Mouse (Mus musculus) layer of hippocampus, postnatal 14 days (tissue): Measurements from ENCODE around the gene AC141477.1. TPM values are rescaled to one million over a fixed set of nuclear protein-coding genes. Genes with fewer than 3 reads are reported as not detected.

Experiments
- DNase-seq, 2 experiments: peaks; one replicate each; pipeline ENCODE4 v3.0.0; 2021 to 2022; ENCODE audit warnings: low spot score in 2 of 2, mixed read lengths in 1 of 2
- long read RNA-seq, 2 experiments: library from polyadenylated mRNA; stranded (forward); transcript quantifications; one replicate each; pipeline ENCODE4 v2.0.0; 2021
- total RNA-seq, 2 experiments: library from RNA; stranded (reverse); gene quantifications; 2 replicates each; pipeline ENCODE4 v1.2.3; 2021

The AC141477.1 gene
- not detected for total RNA-seq
- long read RNA-seq, experiment 1: 0 reads
- long read RNA-seq, experiment 2: 0 reads

DNA sequence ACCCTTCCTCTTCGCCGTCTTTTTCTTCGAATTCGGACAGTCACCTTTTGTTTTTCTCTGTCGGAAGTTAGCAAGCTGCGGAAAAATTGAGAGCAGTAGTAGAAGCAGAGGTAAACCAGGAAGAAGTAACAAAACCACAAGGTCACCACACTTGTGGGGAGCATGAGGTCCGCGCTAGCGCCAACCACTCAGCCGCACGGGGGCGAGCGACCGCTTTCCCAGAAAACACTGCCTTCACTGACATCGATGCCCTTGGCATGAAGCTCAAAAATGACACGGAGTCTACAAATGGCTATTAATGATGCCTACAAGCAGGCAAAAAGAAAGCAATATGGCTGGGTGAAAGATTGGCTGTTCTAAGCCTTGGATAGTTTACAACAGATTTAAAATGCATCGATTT is at the start of gene AC141477.1:
TSS of gene AC141477.1 (minus strand) at position 164 of the 400 bp plus-strand sequence.
- no peak for DNase-seq

DNA sequence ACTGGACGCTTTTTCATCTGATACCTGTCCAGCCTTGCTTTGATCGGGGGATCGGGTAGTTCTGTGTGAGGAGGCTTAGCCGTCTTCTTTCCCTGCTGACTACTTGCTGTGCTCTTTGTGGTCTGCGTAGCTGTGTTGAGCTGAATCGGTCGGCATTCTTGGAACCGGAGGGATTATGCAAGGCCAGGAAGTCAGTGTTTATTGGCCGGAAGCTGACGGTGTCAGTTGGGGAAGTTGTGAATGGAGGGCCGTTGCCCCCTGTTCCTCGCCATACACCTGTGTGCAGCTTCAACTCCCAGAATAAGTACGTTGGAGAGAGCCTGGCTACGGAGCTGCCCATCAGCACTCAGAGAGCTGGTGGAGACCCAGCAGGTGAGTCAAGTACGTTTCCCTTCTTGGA is 49.0 kb upstream of the AC141477.1 start:
- DNase-seq: no peak

DNA sequence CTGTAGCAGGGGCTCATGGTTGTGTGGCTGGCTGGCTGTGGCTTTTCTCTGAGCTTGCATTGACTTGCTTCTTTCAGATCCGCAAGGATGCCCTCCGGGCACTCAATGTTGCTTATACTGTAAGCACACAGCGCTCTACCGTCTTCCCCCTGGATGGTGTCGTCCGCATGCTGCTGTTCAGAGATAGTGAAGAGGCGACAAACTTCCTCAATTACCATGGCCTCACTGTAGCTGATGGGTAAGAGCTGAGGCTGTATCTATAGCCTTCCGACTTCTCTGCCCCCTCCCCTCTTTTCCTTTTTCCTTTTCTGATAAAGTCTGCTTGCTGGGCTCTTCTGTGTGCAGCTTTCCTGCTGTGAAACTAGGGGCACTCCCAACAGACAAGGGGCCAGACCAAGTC is 48.0 kb upstream of the AC141477.1 start:
- no peak for DNase-seq

DNA sequence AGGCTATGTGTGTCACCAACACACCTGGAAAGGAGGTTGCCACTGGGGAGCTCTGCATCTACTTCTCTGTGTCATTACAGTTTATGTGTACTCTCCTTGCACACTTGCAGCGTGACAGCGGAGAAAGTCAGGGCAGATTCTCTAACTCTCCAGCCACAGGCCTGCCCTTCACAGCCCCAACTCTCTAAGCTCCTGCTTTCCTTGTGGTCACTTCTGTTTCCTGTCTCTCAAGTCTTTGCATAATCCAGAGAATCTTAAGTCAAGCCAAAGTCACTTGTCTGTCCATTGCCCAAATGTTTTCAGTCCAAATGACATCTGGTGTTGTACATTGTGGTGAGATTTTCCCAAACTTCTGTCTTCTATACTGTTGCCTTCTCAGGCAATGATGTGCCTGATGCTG is 46.1 kb upstream of the AC141477.1 start:
- DNase-seq: no peak

DNA sequence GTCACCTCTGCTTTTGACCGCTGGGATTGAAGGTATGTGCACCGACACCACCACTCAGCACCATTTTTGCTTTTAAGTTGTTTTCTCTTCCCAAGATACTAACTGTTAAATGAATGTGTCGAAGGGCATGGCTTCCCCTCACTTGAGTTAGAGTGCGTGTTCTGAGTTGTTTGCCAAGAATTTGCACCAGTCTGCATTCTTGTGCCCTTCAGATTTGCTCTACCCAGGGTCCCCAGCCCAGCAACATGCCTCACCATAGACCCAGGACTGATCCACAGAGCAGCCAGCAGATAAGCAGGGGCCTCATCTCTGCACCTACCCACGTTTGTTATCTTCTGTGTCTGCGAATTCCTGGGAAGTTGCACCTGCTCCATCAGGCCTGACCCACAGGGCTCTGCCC is 41.2 kb upstream of the AC141477.1 start:
- no peak for DNase-seq

DNA sequence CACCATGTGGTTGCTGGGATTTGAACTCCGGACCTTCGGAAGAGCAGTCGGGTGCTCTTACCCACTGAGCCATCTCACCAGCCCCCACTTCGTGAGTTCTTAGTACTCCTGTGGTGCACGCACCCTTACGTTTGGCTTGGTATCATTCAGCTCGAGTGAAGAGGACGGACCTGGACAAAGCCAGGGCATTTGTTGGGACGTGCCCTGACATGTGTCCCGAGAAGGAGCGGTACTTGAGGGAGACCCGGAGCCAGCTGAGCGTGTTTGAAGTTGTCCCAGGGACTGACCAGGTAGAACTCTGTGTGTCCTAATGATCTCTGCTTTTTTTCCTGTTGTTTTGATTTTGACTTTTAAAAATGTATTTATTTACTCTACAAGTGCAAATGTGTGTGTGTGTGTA is 40.6 kb upstream of the AC141477.1 start:
- no peak for DNase-seq

DNA sequence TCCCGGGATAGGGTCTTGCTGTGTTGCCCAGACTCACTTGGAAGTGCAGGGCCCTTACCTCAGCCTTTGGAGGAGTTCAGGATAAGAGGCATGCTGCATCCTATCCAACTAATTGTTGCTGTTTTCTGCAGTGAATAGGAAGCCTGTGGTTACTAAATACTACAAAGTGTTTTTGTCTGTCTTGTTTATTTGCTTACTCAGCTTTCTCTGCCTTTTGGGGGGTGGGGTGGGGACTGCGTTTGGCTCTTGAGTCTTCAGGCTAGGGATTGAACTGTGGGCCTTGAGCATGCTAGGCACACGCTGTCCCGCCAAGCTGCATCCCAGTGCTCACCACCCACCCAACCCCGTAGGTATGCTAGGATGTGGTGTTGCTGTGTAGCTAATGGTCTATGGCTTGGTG is 33.5 kb upstream of the AC141477.1 start:
- no peak for DNase-seq

DNA sequence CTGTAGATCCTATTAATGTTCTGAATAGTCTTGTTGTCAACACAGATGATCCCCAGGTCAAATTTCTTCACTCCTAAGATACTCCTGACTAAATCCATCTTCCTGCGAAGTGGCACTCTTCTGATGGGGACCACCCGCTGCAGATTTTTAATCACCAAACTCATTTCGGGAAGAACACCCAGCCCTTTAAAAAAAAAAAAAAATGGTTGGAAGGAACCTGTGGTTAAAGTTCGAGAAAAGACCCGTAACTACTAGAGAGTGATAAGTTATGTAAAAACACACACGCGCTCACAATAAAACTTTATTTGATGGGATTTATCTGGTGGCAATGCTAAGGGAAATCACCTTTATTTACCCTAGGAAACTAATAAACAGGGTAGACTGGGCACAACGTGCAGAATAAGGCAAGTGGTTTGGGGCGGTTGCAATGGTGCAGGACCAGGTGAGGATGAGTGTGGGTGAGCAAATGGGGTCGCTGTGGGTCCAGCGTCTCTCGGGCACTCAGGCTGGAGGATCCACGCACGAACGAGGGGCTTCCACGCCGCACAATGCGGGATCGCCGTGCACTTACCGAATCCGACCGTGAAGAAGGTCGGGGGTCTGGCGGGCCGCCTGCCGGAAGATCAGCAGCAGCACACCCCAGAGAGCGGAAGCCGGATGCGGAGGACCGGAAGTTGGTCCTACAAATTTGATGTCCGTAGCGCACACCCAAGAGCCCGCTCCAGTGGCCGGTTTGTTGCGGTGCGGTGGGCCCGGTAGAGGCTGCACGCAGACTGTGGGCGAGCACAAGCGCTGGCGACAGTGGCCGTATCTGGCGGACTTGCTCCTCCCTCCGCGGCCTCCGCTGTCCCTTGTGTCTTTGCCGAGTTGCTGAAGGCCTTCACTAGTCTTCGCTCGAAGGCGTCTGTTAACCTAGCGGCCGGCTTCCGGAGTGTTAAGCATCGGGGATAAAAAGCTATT is 28.2 kb upstream of the AC141477.1 start, which contains the start of the genes Mcm3ap and Ybey:
TSS of gene Mcm3ap (plus strand) at position 725 of the 960 bp plus-strand sequence.
TSS of gene Ybey (minus strand) at position 912 of the 960 bp plus-strand sequence.
- peak; percentile 88 to 91 for DNase-seq

DNA sequence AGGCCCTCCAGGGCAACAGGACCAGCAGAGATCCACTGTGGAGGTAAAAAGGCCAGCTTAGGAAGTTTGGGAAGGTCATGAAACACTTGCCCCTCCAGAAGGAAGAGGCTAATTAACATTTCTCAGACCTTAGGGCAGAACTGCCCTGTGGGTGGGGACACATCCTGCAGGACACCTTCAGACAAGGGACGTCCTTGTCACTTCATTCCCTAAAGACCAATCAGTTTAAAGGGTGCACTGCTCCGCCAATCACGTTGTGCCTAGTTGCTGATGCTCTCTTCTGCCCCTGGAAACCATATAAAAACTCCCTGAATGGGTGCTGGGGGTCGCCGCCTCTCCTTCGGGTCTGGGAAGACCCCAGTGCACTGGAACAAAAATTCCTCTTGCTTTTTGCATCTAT is 22.5 kb upstream of the AC141477.1 start:
- no peak for DNase-seq

DNA sequence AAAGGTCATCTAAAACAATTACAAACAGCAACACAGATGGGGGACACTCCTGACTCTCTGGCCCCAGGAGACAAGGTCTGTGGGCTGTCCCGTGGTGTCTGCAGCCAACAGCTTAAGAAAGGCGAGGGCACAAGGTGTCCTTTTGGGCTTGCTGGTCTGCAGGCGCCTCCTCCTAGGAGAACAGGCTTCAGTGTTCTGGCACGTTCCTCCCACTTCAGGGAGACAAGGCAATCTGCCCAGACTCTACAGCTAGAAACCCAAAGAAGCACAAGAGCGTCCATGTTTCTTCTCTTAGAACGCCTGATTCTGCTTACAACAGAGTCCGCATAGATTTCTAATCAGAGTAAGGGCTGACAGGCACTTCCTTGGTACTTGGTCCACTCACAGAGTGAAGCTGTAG is 22.1 kb upstream of the AC141477.1 start:
- peak in 1 of 2 experiments; percentile 22 for DNase-seq

DNA sequence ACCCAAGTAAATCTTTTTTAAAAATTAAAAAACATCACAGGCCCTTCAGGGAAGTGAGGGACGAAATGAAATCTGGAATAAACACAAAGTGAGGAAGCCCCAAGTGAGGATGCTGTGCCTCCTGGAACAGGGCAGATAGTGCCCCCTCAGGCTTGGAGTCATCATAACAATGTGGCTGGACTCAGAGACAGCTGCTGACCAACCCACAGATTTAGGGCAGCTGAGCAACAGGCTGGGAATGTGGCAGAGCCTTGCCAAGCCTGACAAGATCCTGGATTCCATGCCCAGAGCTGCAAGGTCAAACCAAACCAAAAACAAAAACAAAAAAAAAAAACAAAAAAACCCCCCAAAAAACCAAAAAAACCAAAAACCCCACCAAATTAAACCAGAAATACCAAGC is 21.0 kb upstream of the AC141477.1 start:
- no peak for DNase-seq

DNA sequence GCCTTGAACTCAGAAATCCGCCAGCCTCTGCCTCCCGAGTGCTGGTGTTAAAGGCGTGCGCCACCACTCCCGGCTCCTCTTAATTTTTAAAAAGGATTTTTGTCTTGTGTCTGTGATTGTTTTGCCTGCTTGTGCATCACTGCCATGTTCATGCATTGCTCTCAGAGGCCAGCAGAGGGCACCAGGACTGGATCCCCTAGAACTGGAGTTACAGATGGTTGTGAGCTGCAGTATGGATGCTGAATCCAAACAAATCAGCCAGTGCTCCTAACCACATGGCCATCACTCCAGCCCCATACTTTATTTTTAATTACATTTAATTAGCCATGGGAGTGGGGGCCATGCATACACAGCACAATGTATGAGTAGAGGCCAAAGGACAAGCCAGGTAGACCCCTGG is 15.0 kb upstream of the AC141477.1 start:
- DNase-seq: peak; percentile 26 to 37

DNA sequence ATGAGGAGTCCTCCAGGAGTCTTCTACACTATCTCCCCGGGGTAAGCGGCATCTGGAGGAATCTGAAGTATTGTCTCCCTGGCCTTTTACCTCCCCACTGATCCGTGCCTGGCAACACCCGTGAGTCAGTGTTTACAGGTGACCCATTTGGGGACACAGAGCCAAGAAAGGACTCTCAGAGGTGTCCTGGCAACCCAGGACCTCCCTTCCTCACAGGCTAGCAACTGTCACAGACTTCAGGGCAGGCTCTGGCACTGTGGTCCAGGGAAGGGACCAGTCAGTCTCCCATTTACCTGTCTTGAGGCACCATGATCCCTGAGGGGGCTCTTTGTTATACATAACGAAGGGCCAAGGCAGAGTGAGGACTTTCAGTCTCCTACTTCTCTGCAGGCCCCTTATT is 8.6 kb upstream of the AC141477.1 start, which contains the start of gene 2610028H24Rik:
TSS of gene 2610028H24Rik (plus strand) at position 231 of the 400 bp plus-strand sequence.
- no peak for DNase-seq

DNA sequence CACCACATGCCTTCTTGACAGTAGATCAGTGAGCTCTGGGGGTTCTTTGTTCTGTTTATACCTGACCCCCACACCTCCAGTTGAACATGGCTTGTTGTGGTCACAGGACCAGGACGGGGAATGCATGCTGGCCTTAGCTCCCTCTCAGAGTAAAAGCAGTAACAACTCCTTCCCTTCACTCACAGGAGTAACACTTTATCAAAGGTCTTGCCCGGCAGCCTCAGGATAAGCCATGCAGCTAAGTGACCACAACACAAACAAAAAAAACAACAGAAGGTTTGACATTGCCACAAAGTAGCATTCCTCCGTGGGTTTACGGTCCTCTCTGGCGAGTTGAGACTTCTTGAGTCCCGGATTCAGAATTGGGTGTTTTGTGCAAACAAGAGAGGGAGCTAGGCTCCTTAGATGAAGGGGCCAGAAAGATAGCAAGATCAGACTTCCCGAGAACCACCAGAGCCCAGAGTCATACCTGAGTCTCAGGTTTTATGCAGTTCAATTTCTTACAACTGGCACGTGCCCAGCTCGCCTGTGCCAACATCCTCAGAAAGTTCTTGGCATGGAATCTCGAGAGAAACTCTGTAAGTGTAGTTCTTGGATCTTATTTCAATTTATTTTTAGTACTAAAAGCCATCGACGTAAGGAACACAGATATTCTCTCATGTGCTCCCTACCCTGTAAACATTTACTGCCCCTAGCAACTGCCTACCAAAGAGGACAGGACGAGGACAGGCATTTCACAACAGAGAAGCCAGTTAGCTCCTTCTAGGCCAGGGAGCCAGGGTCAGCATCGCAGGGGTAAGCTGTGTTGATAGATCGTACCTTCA is 7.4 kb upstream of the AC141477.1 start:
- no peak for DNase-seq

DNA sequence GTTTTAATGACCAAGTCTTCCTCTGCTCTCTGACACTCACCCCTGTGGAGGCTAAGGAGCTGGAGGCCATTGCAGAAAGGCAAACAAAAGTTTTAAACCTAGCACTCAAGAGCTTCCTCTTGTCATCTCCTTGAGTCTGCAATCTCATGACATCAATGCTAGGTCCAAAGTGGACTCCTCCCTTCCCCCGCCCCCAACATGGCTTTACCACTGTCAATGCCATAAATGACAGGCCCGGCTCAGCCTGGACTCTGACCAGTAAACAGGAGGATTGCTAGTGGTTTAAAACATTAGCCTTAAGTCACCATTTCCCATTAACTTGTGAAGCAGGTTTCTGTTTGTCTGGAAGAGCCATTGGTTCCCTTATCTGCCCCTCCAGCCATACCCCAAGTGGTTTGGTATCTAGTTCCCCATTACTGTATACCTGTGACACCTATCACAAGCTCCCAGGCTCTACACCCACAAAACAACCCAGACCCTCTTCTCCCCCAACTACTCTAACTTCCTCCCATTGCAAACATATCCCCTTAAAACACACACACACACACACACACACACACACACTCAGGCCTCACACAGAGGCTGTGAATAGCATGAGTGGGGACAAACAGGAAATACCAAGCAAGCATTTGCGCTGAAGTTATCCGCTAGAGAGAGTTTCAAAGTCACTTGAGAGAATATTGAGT is 5.9 kb upstream of the AC141477.1 start:
- no peak for DNase-seq

DNA sequence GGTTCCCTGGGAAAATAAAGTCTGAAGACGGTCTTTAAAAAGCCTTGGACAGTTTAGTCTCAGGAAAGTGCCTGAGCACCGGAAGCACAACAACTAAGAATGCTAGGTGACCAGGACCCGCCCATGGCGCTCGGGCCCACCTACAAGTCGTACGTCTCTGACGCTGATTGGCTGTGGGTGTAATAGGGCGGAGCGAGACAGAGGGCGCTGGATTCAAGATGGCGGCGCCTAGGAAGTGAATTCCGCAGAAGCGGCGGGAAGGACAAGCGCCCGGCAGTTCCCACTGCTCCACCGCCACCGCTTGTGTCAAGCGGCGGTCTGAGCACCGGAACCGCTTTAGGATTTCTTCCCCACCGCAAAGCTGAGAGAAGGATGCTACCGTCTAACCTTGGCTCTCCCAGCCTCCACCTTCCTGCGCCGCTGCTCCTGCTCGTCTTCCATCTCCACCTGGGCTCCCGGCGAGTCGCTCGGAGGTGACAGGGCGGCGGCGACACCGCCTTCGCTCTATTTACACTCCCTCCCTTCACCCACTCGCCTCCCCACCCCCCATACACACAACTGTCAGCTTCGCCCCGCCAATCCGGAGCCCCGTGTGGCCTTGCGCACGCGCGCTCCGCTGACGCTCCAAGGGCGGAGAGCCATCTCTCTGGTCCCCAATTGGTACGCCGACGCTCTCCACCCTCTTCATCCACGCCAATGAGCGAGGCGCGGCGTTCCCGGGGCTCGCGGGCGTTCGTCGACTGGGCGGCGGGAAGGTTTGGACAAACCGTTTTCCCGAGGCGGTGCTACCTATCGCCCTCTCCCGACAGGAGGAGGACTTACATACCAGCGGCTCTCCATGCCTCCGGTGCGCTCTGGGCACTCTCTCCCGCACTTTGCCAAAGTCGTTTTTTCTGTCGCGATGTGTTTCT is 2.2 kb upstream of the AC141477.1 start, which contains the start of gene Pcnt:
TSS of gene Pcnt (minus strand) at position 609 of the 911 bp plus-strand sequence.
- DNase-seq: peak; percentile 96 to 98

DNA sequence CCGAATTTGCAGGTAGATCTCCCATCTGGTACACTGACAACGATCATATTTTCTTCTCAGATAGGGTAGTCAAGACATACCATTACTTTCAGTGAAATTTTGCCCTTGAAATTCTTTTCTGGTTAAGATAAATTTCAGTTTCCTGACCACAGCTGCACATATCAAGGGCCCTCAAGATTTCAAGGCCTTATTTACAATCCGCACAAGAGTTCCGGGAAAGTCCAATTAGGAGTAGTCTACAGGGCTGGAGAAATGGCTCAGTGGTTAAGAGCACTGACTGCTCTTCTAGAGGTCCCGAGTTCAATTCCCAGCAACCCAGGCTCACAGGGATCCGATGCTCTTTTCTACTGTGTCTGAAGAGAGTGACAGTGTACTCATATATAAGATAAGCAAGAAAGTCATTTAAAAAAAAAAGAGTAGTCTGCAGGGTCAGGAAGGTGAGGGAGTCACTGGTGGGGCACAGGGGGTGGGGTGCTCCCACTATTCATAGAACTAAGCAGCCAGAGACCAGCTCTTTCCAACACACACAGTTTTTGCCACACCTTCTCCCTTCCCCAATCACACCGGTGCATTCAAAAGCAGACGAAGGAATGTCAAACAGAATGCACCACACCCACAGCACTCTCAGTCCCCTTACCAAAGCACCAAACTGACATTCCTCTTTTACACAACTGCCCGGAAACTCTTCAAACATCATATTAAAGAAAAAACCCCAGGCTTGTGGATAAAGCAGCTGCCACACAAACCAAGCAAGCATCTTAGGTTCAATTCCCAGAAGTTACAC is 945 bp downstream of the AC141477.1 start:
- DNase-seq: no peak

DNA sequence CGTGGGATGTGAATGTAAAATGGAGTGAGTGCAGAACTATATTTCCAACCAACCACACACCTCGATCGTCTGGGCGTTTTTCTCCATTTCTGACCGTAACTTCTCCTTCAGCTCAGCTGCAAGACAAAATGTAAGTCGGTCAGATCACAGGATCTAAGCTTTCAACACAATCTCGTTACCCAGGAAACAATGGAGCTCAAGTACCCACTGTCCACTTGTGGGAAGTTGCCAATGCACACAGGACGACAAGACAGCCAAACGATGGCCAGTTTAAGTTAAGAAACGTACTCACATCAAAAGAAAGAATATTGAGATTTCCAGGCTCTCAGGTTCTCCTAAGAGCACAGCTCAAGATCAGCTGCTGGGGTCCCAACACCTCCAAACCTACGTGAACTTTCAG is 6.3 kb downstream of the AC141477.1 start:
- DNase-seq: no peak

DNA sequence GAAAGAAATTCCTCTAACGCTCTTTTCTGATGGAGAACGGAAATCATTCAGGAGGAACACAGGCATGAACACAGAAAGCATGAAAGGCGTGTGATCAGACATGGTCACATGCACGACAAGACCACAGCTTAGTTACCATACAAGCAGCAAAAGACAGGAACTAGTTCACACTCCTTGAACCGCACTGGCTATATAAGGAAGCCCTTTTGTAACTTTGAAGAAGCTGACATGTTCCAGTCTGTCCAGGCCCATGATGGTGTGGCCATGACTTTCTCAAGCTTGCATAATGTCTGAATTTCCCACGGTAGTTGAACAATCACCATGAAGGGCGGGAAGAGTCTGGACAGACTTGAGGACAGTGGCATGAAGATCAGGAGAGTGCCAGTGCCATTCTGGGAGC is 14.6 kb downstream of the AC141477.1 start:
- no peak for DNase-seq
